In genomic region chr5:139813126-139813490, GRCm38 (mm10) we compare ENCODE assay signal across 16 mouse cellular contexts. TPM values are rescaled to one million over a fixed set of nuclear protein-coding genes. Genes with fewer than 3 reads are reported as not detected.
A peak's percentile ranks its signal among the peaks of the same experiment; 100 is the strongest.
DNase-seq lines count a peak whose midpoint lies in the region; ATAC-seq and TF ChIP-seq lines count a peak whose summit lies in the region.
"Had no signal": no experiment of that assay in that cellular context is flagged by ENCODE, and none has a peak within 500 bp of the region (broad histone marks: within the 10 kb centered on the region; RNA-seq: fewer than 3 reads in every experiment).

No protein-coding gene starts in this region.

- no peak overlapping the region for H3K9ac ChIP-seq in heart, adult 2 months (ENCODE audit: low read depth, low read length)
- peak overlapping the region; percentile 56 for H3K9ac ChIP-seq in liver, embryonic 12.5 days
- H3K9ac ChIP-seq in kidney, embryonic 16.5 days (replicated peaks; ENCODE audit: low read length) = no peak overlapping the region; the same call in 1 of the 2 replicates
- peak overlapping the region; percentile 66 for H3K9ac ChIP-seq in stomach, postnatal 0 days (ENCODE audit: low read length)
- H3K9ac ChIP-seq: limb, embryonic 15.5 days had no signal

- H3K9me3 ChIP-seq in liver, embryonic 12.5 days (replicated peaks) = no peaks in the 10 kb centered on the region; the same call in 1 of the 2 replicates
- no peaks in the 10 kb centered on the region for H3K9me3 ChIP-seq in kidney, embryonic 16.5 days (ENCODE audit: low read length)
- H3K9me3 ChIP-seq in stomach, postnatal 0 days (ENCODE audit: control insufficient read depth, low read length) = no peaks in the 10 kb centered on the region
- H3K9me3 ChIP-seq: limb, embryonic 15.5 days had no signal

- H3K4me1 ChIP-seq in heart, adult 2 months (ENCODE audit: control insufficient read depth, insufficient read depth, low read length) = no peaks in the 10 kb centered on the region
- peaks cover 88% of the 10 kb centered on the region for H3K4me1 ChIP-seq in liver, embryonic 12.5 days
- H3K4me1 ChIP-seq in kidney, embryonic 16.5 days (ENCODE audit: insufficient read depth, low read length) = no peaks in the 10 kb centered on the region
- H3K4me1 ChIP-seq in stomach, postnatal 0 days (replicated peaks; ENCODE audit: control insufficient read depth, insufficient read depth) = no peaks in the 10 kb centered on the region
- H3K4me1 ChIP-seq in thymus, adult 2 months (replicated peaks; ENCODE audit: control insufficient read depth, insufficient read depth, low read length) = no peaks in the 10 kb centered on the region
- H3K4me1 ChIP-seq: limb, embryonic 15.5 days had no signal

- no peak for TF ChIP-seq EP300 in heart, adult 2 months (IDR thresholded peaks at IDR 0.05; ENCODE audit: insufficient read depth, low read depth, low read length)
- TF ChIP-seq EP300 in stomach, postnatal 0 days (optimal IDR thresholded peaks at IDR 0.05) = no peak

- H3K27me3 ChIP-seq in heart, adult 2 months (ENCODE audit: control insufficient read depth, insufficient read depth, low read length) = no peaks in the 10 kb centered on the region
- peaks cover 23% of the 10 kb centered on the region for H3K27me3 ChIP-seq in liver, embryonic 12.5 days (replicated peaks)
- H3K27me3 ChIP-seq in kidney, embryonic 16.5 days (ENCODE audit: insufficient read depth, low read length) = peaks cover 18% of the 10 kb centered on the region
- no peaks in the 10 kb centered on the region for H3K27me3 ChIP-seq in stomach, postnatal 0 days (ENCODE audit: control insufficient read depth, insufficient read depth, low read length)
- H3K27me3 ChIP-seq in thymus, adult 2 months (ENCODE audit: control insufficient read depth, insufficient read depth, low read length) = no peaks in the 10 kb centered on the region

- TF ChIP-seq POLR2A in heart, adult 2 months (IDR thresholded peaks at IDR 0.05; ENCODE audit: insufficient read depth, low read depth, low read length) = no peak
- no peak for TF ChIP-seq POLR2A in thymus, adult 2 months (IDR thresholded peaks at IDR 0.05; ENCODE audit: control insufficient read depth, extremely low read depth, insufficient read depth, low read length, poor library complexity)

- H3K27ac ChIP-seq in heart, adult 2 months = no peak overlapping the region
- peak overlapping the region; percentile 57 for H3K27ac ChIP-seq in liver, embryonic 12.5 days
- H3K27ac ChIP-seq in kidney, embryonic 16.5 days (ENCODE audit: low read length) = no peak overlapping the region
- peak overlapping the region; percentile 79 for H3K27ac ChIP-seq in stomach, postnatal 0 days (replicated peaks)
- no peak overlapping the region for H3K27ac ChIP-seq in thymus, adult 2 months (ENCODE audit: control insufficient read depth, insufficient read depth, low read length)
- H3K27ac ChIP-seq: limb, embryonic 15.5 days had no signal

- peak overlapping the region; percentile 40 for H3K4me2 ChIP-seq in liver, embryonic 12.5 days
- H3K4me2 ChIP-seq in kidney, embryonic 16.5 days (replicated peaks; ENCODE audit: low read depth, low read length) = peak overlapping the region; percentile 42; the same call in 1 of the 2 replicates
- peak overlapping the region; percentile 47 for H3K4me2 ChIP-seq in stomach, postnatal 0 days (replicated peaks; ENCODE audit: low read depth)
- H3K4me2 ChIP-seq: limb, embryonic 15.5 days had no signal

- WGBS in heart, adult 2 months = 42% methylated on average over 10 of the region's 10 CpGs
- WGBS in liver, embryonic 12.5 days (ENCODE audit: insufficient replicate concordance) = 42% methylated on average over 10 of the region's 10 CpGs
- 31% methylated on average over 10 of the region's 10 CpGs for WGBS in kidney, embryonic 16.5 days
- WGBS in stomach, postnatal 0 days = 22% methylated on average over 10 of the region's 10 CpGs
- WGBS in thymus, adult 2 months = 59% methylated on average over 10 of the region's 10 CpGs

- intact Hi-C loops in heart, adult 2 months (cut with DNase I) = no loop called here

- peak; percentile 86 for DNase-seq in heart, adult 11 months
- no peak for DNase-seq in heart, adult 2 months
- no peak for DNase-seq in liver
- peak; percentile 74 for DNase-seq in stomach, postnatal 0 days (ENCODE audit: low spot score)
- no peak for DNase-seq in thymus, adult 2 months
- no peak for DNase-seq in ovary, adult 18-20 months (ENCODE audit: low spot score)
- DNase-seq: cerebellum, adult 18-20 months; embryo, embryonic 11 days; right cerebral cortex, postnatal 14 days had no signal

- H3K4me3 ChIP-seq in heart, adult 2 months = no peak overlapping the region
- peak overlapping the region; percentile 5; the same call in 1 of the 2 replicates for H3K4me3 ChIP-seq in liver, embryonic 12.5 days
- no peak overlapping the region; the same call in 1 of the 2 replicates for H3K4me3 ChIP-seq in kidney, embryonic 16.5 days (ENCODE audit: low read length)
- H3K4me3 ChIP-seq in stomach, postnatal 0 days (ENCODE audit: low read depth, low read length) = peak overlapping the region; percentile 32
- no peak overlapping the region for H3K4me3 ChIP-seq in thymus, adult 2 months (ENCODE audit: control insufficient read depth, insufficient read depth, low read length)

- no peaks in the 10 kb centered on the region for H3K79me2 ChIP-seq in heart, adult 2 months (replicated peaks; ENCODE audit: control insufficient read depth, insufficient read depth, low read length)

- no peak for TF ChIP-seq CTCF in heart, adult 2 months (IDR thresholded peaks at IDR 0.05)
- TF ChIP-seq CTCF in stomach, postnatal 0 days (IDR thresholded peaks at IDR 0.05; ENCODE audit: low read depth) = no peak
- no peak for TF ChIP-seq CTCF in thymus, adult 2 months (IDR thresholded peaks at IDR 0.05; ENCODE audit: borderline replicate concordance, control insufficient read depth, extremely low read depth, insufficient read depth, low read length, poor library complexity)

- H3K36me3 ChIP-seq in heart, adult 2 months (ENCODE audit: control insufficient read depth, insufficient read depth, low read length) = no peaks in the 10 kb centered on the region
- peaks cover 2% of the 10 kb centered on the region for H3K36me3 ChIP-seq in liver, embryonic 12.5 days
- H3K36me3 ChIP-seq in kidney, embryonic 16.5 days (ENCODE audit: insufficient read depth, low read length) = no peaks in the 10 kb centered on the region
- no peaks in the 10 kb centered on the region for H3K36me3 ChIP-seq in stomach, postnatal 0 days (ENCODE audit: control insufficient read depth, insufficient read depth, low read length)
- H3K36me3 ChIP-seq in thymus, adult 2 months (ENCODE audit: control insufficient read depth, insufficient read depth, low read length) = no peaks in the 10 kb centered on the region
- H3K36me3 ChIP-seq: limb, embryonic 15.5 days had no signal

- ATAC-seq in liver, embryonic 12.5 days = no peak
- no peak for ATAC-seq in kidney, embryonic 16.5 days (ENCODE audit: low FRiP score, low TSS enrichment)
- peak; percentile 28; the same call in 1 of the 2 replicates for ATAC-seq in stomach, postnatal 0 days (ENCODE audit: low FRiP score, low TSS enrichment)

RNA-seq across cellular contexts. Expression of gene Tmem184a, which starts 6.6 kb away (rescaled TPM):
- total RNA-seq in heart, adult 2 months (2021) = under 1 TPM in 1 of 2 experiments, not detected in 1; 0.05 TPM
- polyA plus RNA-seq in heart, adult 2 months (2012; rRNA removed) = 0.29 and 1.5 TPM in 2 replicates
- 1.6 TPM in 2 replicates for polyA plus RNA-seq in liver, embryonic 12.5 days (2016; fragmentation: Nextera tagmentation; extraction: Ambion mirVana)
- polyA plus RNA-seq in kidney, embryonic 16.5 days (2015; fragmentation: Nextera tagmentation; extraction: Ambion mirVana) = 9.6 and 10.3 TPM in 2 replicates
- 72.0 and 84.3 TPM in 2 replicates for polyA plus RNA-seq in stomach, postnatal 0 days (2015; fragmentation: Nextera tagmentation; extraction: Ambion mirVana)
- polyA plus RNA-seq in thymus, adult 2 months (2012; rRNA removed) = 6.1 and 7.6 TPM in 2 replicates

RNA-seq across cellular contexts. Expression of gene Gm26938, which starts 13.1 kb away (rescaled TPM):
- not detected for total RNA-seq in heart, adult 2 months (2021)
- not detected in 2 replicates for polyA plus RNA-seq in heart, adult 2 months (2012; rRNA removed)
- polyA plus RNA-seq in liver, embryonic 12.5 days (2016; fragmentation: Nextera tagmentation; extraction: Ambion mirVana) = not detected in 2 replicates
- 0.72 TPM in 1 of 2 replicates, not detected in the other for polyA plus RNA-seq in kidney, embryonic 16.5 days (2015; fragmentation: Nextera tagmentation; extraction: Ambion mirVana)
- polyA plus RNA-seq in stomach, postnatal 0 days (2015; fragmentation: Nextera tagmentation; extraction: Ambion mirVana) = not detected in 2 replicates
- not detected in 2 replicates for polyA plus RNA-seq in thymus, adult 2 months (2012; rRNA removed)
- total RNA-seq: megakaryocyte-erythroid progenitor cell, adult 5-6 weeks had no signal
- polyA plus RNA-seq: frontal cortex, adult 2 months; gonadal fat pad, adult 2 months; hindbrain, embryonic 11.5 days; limb, embryonic 15.5 days had no signal

RNA-seq across cellular contexts. Expression of gene Psmg3, which starts 13.6 kb away (rescaled TPM):
- total RNA-seq in heart, adult 2 months (2021) = 10 to 100 TPM in 1 of 2 experiments, 1 to 10 TPM in 1; 9.9 to 11.3 TPM
- polyA plus RNA-seq in heart, adult 2 months (2012; rRNA removed) = 14.2 and 15.7 TPM in 2 replicates
- 75.6 and 80.9 TPM in 2 replicates for polyA plus RNA-seq in liver, embryonic 12.5 days (2016; fragmentation: Nextera tagmentation; extraction: Ambion mirVana)
- polyA plus RNA-seq in kidney, embryonic 16.5 days (2015; fragmentation: Nextera tagmentation; extraction: Ambion mirVana) = 74.3 and 77.5 TPM in 2 replicates
- polyA plus RNA-seq in stomach, postnatal 0 days (2015; fragmentation: Nextera tagmentation; extraction: Ambion mirVana) = 50.6 and 51.0 TPM in 2 replicates
- polyA plus RNA-seq in thymus, adult 2 months (2012; rRNA removed) = 43.9 and 51.6 TPM in 2 replicates

RNA-seq across cellular contexts. Expression of gene Mafk, which starts 21.8 kb away (rescaled TPM):
- 10 to 100 TPM; 33.2 to 34.1 TPM for total RNA-seq in heart, adult 2 months (2021)
- 22.8 and 23.6 TPM in 2 replicates for polyA plus RNA-seq in heart, adult 2 months (2012; rRNA removed)
- 47.7 and 48.9 TPM in 2 replicates for polyA plus RNA-seq in liver, embryonic 12.5 days (2016; fragmentation: Nextera tagmentation; extraction: Ambion mirVana)
- polyA plus RNA-seq in kidney, embryonic 16.5 days (2015; fragmentation: Nextera tagmentation; extraction: Ambion mirVana) = 12.2 and 13.3 TPM in 2 replicates
- 19.4 TPM in 2 replicates for polyA plus RNA-seq in stomach, postnatal 0 days (2015; fragmentation: Nextera tagmentation; extraction: Ambion mirVana)
- polyA plus RNA-seq in thymus, adult 2 months (2012; rRNA removed) = 43.9 and 44.2 TPM in 2 replicates

RNA-seq across cellular contexts. Expression of gene Ints1, which starts 37.6 kb away (rescaled TPM):
- 10 to 100 TPM; 40.2 to 40.9 TPM for total RNA-seq in heart, adult 2 months (2021)
- polyA plus RNA-seq in heart, adult 2 months (2012; rRNA removed) = 35.1 and 40.3 TPM in 2 replicates
- polyA plus RNA-seq in liver, embryonic 12.5 days (2016; fragmentation: Nextera tagmentation; extraction: Ambion mirVana) = 21.8 and 23.3 TPM in 2 replicates
- polyA plus RNA-seq in kidney, embryonic 16.5 days (2015; fragmentation: Nextera tagmentation; extraction: Ambion mirVana) = 28.3 and 30.4 TPM in 2 replicates
- 7.9 and 8.0 TPM in 2 replicates for polyA plus RNA-seq in stomach, postnatal 0 days (2015; fragmentation: Nextera tagmentation; extraction: Ambion mirVana)
- polyA plus RNA-seq in thymus, adult 2 months (2012; rRNA removed) = 214 and 251 TPM in 2 replicates

Comparison
In these comparisons a context has a peak if more than half of its experiments do, and no peak if none do; other contexts are left out.
1. DNase-seq: peak in heart, adult 11 months (single experiment) and stomach, postnatal 0 days (single experiment); none in heart, adult 2 months (0 of 2), liver (single experiment), thymus, adult 2 months (single experiment) and ovary, adult 18-20 months (single experiment).
2. H3K27ac ChIP-seq: peak in liver, embryonic 12.5 days (single experiment) and stomach, postnatal 0 days (single experiment); none in heart, adult 2 months (single experiment), kidney, embryonic 16.5 days (single experiment) and thymus, adult 2 months (single experiment).
3. H3K4me3 ChIP-seq: peak in liver, embryonic 12.5 days (single experiment) and stomach, postnatal 0 days (single experiment); none in heart, adult 2 months (single experiment), kidney, embryonic 16.5 days (single experiment) and thymus, adult 2 months (single experiment).
4. H3K9ac ChIP-seq: peak in liver, embryonic 12.5 days (single experiment) and stomach, postnatal 0 days (single experiment); none in heart, adult 2 months (single experiment) and kidney, embryonic 16.5 days (single experiment).
5. Peak in every context shown above with its lines, with median percentiles within 50 percentile points of each other: H3K4me2 ChIP-seq.